Mouse (Mus musculus) cerebellum, postnatal 14 days (tissue): ENCODE results near the gene Chml.

Experiments
- DNase-seq, 2 experiments: peaks; one replicate each; pipeline ENCODE4 v3.0.0; 2021; ENCODE audit warnings: mixed read lengths in 2 of 2

Gene Chml

GRCm38 (mm10) chr1:175646952-175647351 lies 45.7 kb downstream of the Chml start:
- DNase-seq: no peak

GRCm38 (mm10) chr1:175643496-175644265 lies 49.0 kb downstream of the Chml start:
- DNase-seq: no peak

GRCm38 (mm10) chr1:175640435-175641150 lies 52.1 kb downstream of the Chml start:
- DNase-seq: no peak

- no peak for DNase-seq
Measured at GRCm38 (mm10) chr1:175639072-175639471, 53.6 kb downstream of the Chml start.

GRCm38 (mm10) chr1:175637677-175638076 lies 55.0 kb downstream of the Chml start:
- DNase-seq: no peak

- no peak for DNase-seq
Measured at GRCm38 (mm10) chr1:175632470-175632869, 60.2 kb downstream of the Chml start.
